Mouse (Mus musculus): ENCODE results near the gene Dgkh.

GRCm38 (mm10) chr14:78583168-78583567 is 149.4 kb downstream of the Dgkh start:
- no peak for TF ChIP-seq CTCF (IDR thresholded peaks at IDR 0.05; ENCODE audit: low read depth, low read length)
- TF ChIP-seq POLR2A (IDR thresholded peaks at IDR 0.05; ENCODE audit: borderline replicate concordance, low read depth, low read length), result no peak
